Mouse (Mus musculus): ENCODE data around the gene Fam50b. TPM values are rescaled to one million over a fixed set of nuclear protein-coding genes. Genes with fewer than 3 reads are reported as not detected.

Fam50b gene
- polyA plus RNA-seq, 1 experiment from 2014 or later = not detected

GRCm38 (mm10) chr13:34741254-34741653 lies 6.6 kb downstream of the Fam50b start:
- ATAC-seq (replicated peaks; ENCODE audit: low FRiP score) = no peak
- H3K4me3 ChIP-seq (replicated peaks) = no peak overlapping the region
- no peaks in the 10 kb centered on the region for H3K36me3 ChIP-seq
- no peaks in the 10 kb centered on the region for H3K9me3 ChIP-seq (replicated peaks)
- no peak overlapping the region for H3K27ac ChIP-seq
- no peaks in the 10 kb centered on the region for H3K27me3 ChIP-seq
- 93% methylated on average over 9 of the region's 9 CpGs for WGBS
- 0 out of 2 replicates have a peak, but pooled peaks cover 3% of the 10 kb centered on the region for H3K4me1 ChIP-seq
- H3K4me2 ChIP-seq = no peak overlapping the region
- no peak overlapping the region for H3K9ac ChIP-seq

- H3K9me3 ChIP-seq (replicated peaks) = 0 out of 2 replicates have a peak, but pooled peaks cover 6% of the 10 kb centered on the region
- H3K36me3 ChIP-seq = no peaks in the 10 kb centered on the region
- H3K9ac ChIP-seq = no peak overlapping the region
- 80% methylated on average over 3 of the region's 3 CpGs for WGBS
- no peaks in the 10 kb centered on the region for H3K27me3 ChIP-seq
- no peak overlapping the region for H3K27ac ChIP-seq
- H3K4me1 ChIP-seq = 0 out of 2 replicates have a peak, but pooled peaks cover 3% of the 10 kb centered on the region
- no peak for ATAC-seq (replicated peaks; ENCODE audit: low FRiP score)
- no peak overlapping the region for H3K4me3 ChIP-seq (replicated peaks)
- no peak overlapping the region for H3K4me2 ChIP-seq
Observed at GRCm38 (mm10) chr13:34741813-34742568, 7.3 kb downstream of the Fam50b start.

- 96% methylated on average over 34 of the region's 34 CpGs for whole genome bisulfite sequencing
- H3K9me3 ChIP-seq (replicated peaks) = 0 out of 2 replicates have a peak, but pooled peaks cover 6% of the 10 kb centered on the region
Observed at GRCm38 (mm10) chr13:34746811-34747210, 12.2 kb downstream of the Fam50b start.

GRCm38 (mm10) chr13:34748530-34748929 lies 13.9 kb downstream of the Fam50b start:
- Histone ChIP-seq H3K27me3 (no peaks in the 10 kb centered on the region), H3K9me3 (replicated peaks) (0 out of 2 replicates have a peak, but pooled peaks cover 6% of the 10 kb centered on the region), H3K27ac (no peak overlapping the region), H3K4me3 (replicated peaks) (no peak overlapping the region), H3K4me2 (no peak overlapping the region), H3K36me3 (no peaks in the 10 kb centered on the region), H3K4me1 (no peaks in the 10 kb centered on the region), H3K9ac (no peak overlapping the region)
- WGBS = 55% methylated on average over 3 of the region's 3 CpGs
- ATAC-seq (replicated peaks; ENCODE audit: low FRiP score) = no peak

More at GRCm38 (mm10) chr13:34746811-34747210, 12.2 kb downstream of the Fam50b start:
- Histone ChIP-seq H3K4me3 (replicated peaks) (no peak overlapping the region), H3K9ac (no peak overlapping the region), H3K27ac (no peak overlapping the region), H3K27me3 (no peaks in the 10 kb centered on the region), H3K36me3 (no peaks in the 10 kb centered on the region), H3K4me1 (no peaks in the 10 kb centered on the region), H3K4me2 (no peak overlapping the region)
- no peak for ATAC-seq (replicated peaks; ENCODE audit: low FRiP score)

GRCm38 (mm10) chr13:34759202-34759601 lies 24.6 kb downstream of the Fam50b start:
- Histone ChIP-seq H3K4me2 (no peak overlapping the region), H3K4me3 (replicated peaks) (no peak overlapping the region), H3K27me3 (no peaks in the 10 kb centered on the region), H3K9me3 (replicated peaks) (no peaks in the 10 kb centered on the region), H3K27ac (no peak overlapping the region), H3K4me1 (peaks cover 20% of the 10 kb centered on the region), H3K36me3 (no peaks in the 10 kb centered on the region), H3K9ac (no peak overlapping the region)
- ATAC-seq (replicated peaks; ENCODE audit: low FRiP score) = no peak
- 96% methylated on average over 9 of the region's 9 CpGs for WGBS

- Histone ChIP-seq H3K9ac (no peak overlapping the region), H3K4me2 (0 out of 2 replicates have a peak overlapping the region, but pooled peaks have one; percentile 5), H3K4me1 (peaks cover 20% of the 10 kb centered on the region), H3K9me3 (replicated peaks) (no peaks in the 10 kb centered on the region), H3K4me3 (replicated peaks) (no peak overlapping the region), H3K27me3 (no peaks in the 10 kb centered on the region), H3K27ac (peak overlapping the region; percentile 24; the same call in 1 of the 2 replicates), H3K36me3 (no peaks in the 10 kb centered on the region)
- WGBS = 13% methylated on average over 7 of the region's 7 CpGs
- 0 out of 2 replicates have a peak, but pooled peaks have one; percentile 33 for ATAC-seq (replicated peaks; ENCODE audit: low FRiP score)
Observed at GRCm38 (mm10) chr13:34760518-34761287, 26.1 kb downstream of the Fam50b start.

GRCm38 (mm10) chr13:34762136-34762535 lies 27.5 kb downstream of the Fam50b start:
- H3K4me2 ChIP-seq = no peak overlapping the region
- ATAC-seq (replicated peaks; ENCODE audit: low FRiP score) = no peak
- H3K4me3 ChIP-seq (replicated peaks) = no peak overlapping the region
- peaks cover 20% of the 10 kb centered on the region for H3K4me1 ChIP-seq
- WGBS = 37% methylated on average over 5 of the region's 5 CpGs
- no peaks in the 10 kb centered on the region for H3K27me3 ChIP-seq
- H3K27ac ChIP-seq = no peak overlapping the region
- no peaks in the 10 kb centered on the region for H3K9me3 ChIP-seq (replicated peaks)
- H3K9ac ChIP-seq = no peak overlapping the region
- H3K36me3 ChIP-seq = no peaks in the 10 kb centered on the region

GRCm38 (mm10) chr13:34762865-34763264 lies 28.2 kb downstream of the Fam50b start:
- WGBS = 67% methylated on average over 4 of the region's 4 CpGs
- no peaks in the 10 kb centered on the region for H3K36me3 ChIP-seq
- no peak overlapping the region for H3K27ac ChIP-seq
- H3K9ac ChIP-seq = no peak overlapping the region
- H3K9me3 ChIP-seq (replicated peaks) = no peaks in the 10 kb centered on the region
- H3K4me1 ChIP-seq = peaks cover 20% of the 10 kb centered on the region
- ATAC-seq (replicated peaks; ENCODE audit: low FRiP score) = no peak
- no peaks in the 10 kb centered on the region for H3K27me3 ChIP-seq
- H3K4me3 ChIP-seq (replicated peaks) = no peak overlapping the region
- no peak overlapping the region for H3K4me2 ChIP-seq

GRCm38 (mm10) chr13:34765269-34765668 lies 30.6 kb downstream of the Fam50b start:
- Histone ChIP-seq H3K27me3 (no peaks in the 10 kb centered on the region), H3K36me3 (no peaks in the 10 kb centered on the region), H3K9ac (no peak overlapping the region), H3K4me1 (peaks cover 16% of the 10 kb centered on the region), H3K4me3 (replicated peaks) (no peak overlapping the region), H3K27ac (no peak overlapping the region), H3K9me3 (replicated peaks) (no peaks in the 10 kb centered on the region), H3K4me2 (no peak overlapping the region)
- 73% methylated on average over 5 of the region's 5 CpGs for WGBS
- ATAC-seq (replicated peaks; ENCODE audit: low FRiP score) = no peak

- H3K4me2 ChIP-seq = no peak overlapping the region
- ATAC-seq (replicated peaks; ENCODE audit: low FRiP score) = no peak
- H3K4me1 ChIP-seq = peaks cover 7% of the 10 kb centered on the region
- H3K27ac ChIP-seq = no peak overlapping the region
- no peaks in the 10 kb centered on the region for H3K9me3 ChIP-seq (replicated peaks)
- 65% methylated on average over 4 of the region's 4 CpGs for WGBS
- H3K27me3 ChIP-seq = no peaks in the 10 kb centered on the region
- H3K4me3 ChIP-seq (replicated peaks) = no peak overlapping the region
- no peak overlapping the region for H3K9ac ChIP-seq
- H3K36me3 ChIP-seq = no peaks in the 10 kb centered on the region
Observed at GRCm38 (mm10) chr13:34766572-34766971, 31.9 kb downstream of the Fam50b start.

GRCm38 (mm10) chr13:34767527-34768292 lies 33.1 kb downstream of the Fam50b start:
- ATAC-seq (replicated peaks; ENCODE audit: low FRiP score) = no peak
- H3K9me3 ChIP-seq (replicated peaks) = no peaks in the 10 kb centered on the region
- 83% methylated on average over 18 of the region's 18 CpGs for WGBS

More at GRCm38 (mm10) chr13:34767527-34768292, 33.1 kb downstream of the Fam50b start:
- no peak overlapping the region for H3K4me2 ChIP-seq
- H3K9ac ChIP-seq = no peak overlapping the region
- no peak overlapping the region for H3K27ac ChIP-seq
- H3K4me1 ChIP-seq = 0 out of 2 replicates have a peak, but pooled peaks cover 2% of the 10 kb centered on the region
- H3K36me3 ChIP-seq = no peaks in the 10 kb centered on the region
- no peaks in the 10 kb centered on the region for H3K27me3 ChIP-seq
- no peak overlapping the region for H3K4me3 ChIP-seq (replicated peaks)
